Comparison of ENCODE assay signal across 8 mouse cellular contexts in genomic region chr5:64389202-64389929, GRCm38 (mm10).
A peak's percentile ranks its signal among the peaks of the same experiment; 100 is the strongest.
DNase-seq lines count a peak whose midpoint lies in the region; ATAC-seq lines count a peak whose summit lies in the region.

No protein-coding gene starts in this region.

- H3K9me3 ChIP-seq in liver, embryonic 12.5 days (replicated peaks), result no peaks in the 10 kb centered on the region

- H3K36me3 ChIP-seq in liver, embryonic 12.5 days, result no peaks in the 10 kb centered on the region

- intact Hi-C loops in heart, postnatal 10 days (cut with DNase I), result no loop called here

- 59% methylated on average over 6 of the region's 6 CpGs for WGBS in liver, embryonic 12.5 days (ENCODE audit: insufficient replicate concordance)

- H3K27me3 ChIP-seq in liver, embryonic 12.5 days (replicated peaks), result peaks cover 5% of the 10 kb centered on the region

- no peak overlapping the region for H3K9ac ChIP-seq in liver, embryonic 12.5 days

- no peak overlapping the region for H3K27ac ChIP-seq in liver, embryonic 12.5 days

- no peak for DNase-seq in frontal cortex, postnatal 36 days (ENCODE audit: low spot score in 2 of 2)
- peak; percentile 73 for DNase-seq in embryo, embryonic 10 days (ENCODE audit: low spot score)
- DNase-seq in heart, postnatal 10 days, result peak; percentile 67 to 68
- DNase-seq in B cell, adult 2 months, result no peak
- no peak for DNase-seq in right cerebral cortex, postnatal 14 days
- DNase-seq in ovary, adult 18-20 months (ENCODE audit: low spot score), result no peak

- peaks cover 16% of the 10 kb centered on the region; the same call in 1 of the 2 replicates for H3K4me1 ChIP-seq in liver, embryonic 12.5 days

- no peak overlapping the region for H3K4me3 ChIP-seq in liver, embryonic 12.5 days

- H3K4me2 ChIP-seq in liver, embryonic 12.5 days, result no peak overlapping the region

- peak; percentile 58 for ATAC-seq in frontal cortex, adult (ENCODE audit: low TSS enrichment)
- peak; percentile 61; the same call in 1 of the 2 replicates for ATAC-seq in liver, embryonic 12.5 days

Comparison
In these comparisons a context has a peak if more than half of its experiments do, and no peak if none do; other contexts are left out.
1. DNase-seq: peak in embryo, embryonic 10 days (single experiment) and heart, postnatal 10 days (2 of 2); none in frontal cortex, postnatal 36 days (0 of 2), B cell, adult 2 months (0 of 2), right cerebral cortex, postnatal 14 days (single experiment) and ovary, adult 18-20 months (single experiment).